Mouse (Mus musculus) G1E (cell line): ENCODE results near the gene Wdr46. TPM values are rescaled to one million over a fixed set of nuclear protein-coding genes. Genes with fewer than 3 reads are reported as not detected.

ENCODE experiments used
- ATAC-seq: 2 replicates; pipeline ENCODE4 v1.8.0; 2016; ENCODE audit warnings: mild to moderate bottlenecking; ENCODE audit not compliant: insufficient number of reproducible peaks, poor library complexity, low FRiP score, severe bottlenecking; ENCODE audit errors: extremely low read depth
- DNase-seq: peaks from one replicate; pipeline ENCODE4 v3.0.0; 2012; ENCODE audit warnings: low spot score
- H3K27me3 ChIP-seq: 2 replicates; pipeline ENCODE4 v1.6.1; 2012; ENCODE audit warnings: mild to moderate bottlenecking, low read length, inconsistent platforms; ENCODE audit not compliant: insufficient read depth
- H3K36me3 ChIP-seq: replicated peaks from 2 replicates; pipeline ENCODE3; 2012; ENCODE audit warnings: mild to moderate bottlenecking, inconsistent platforms
- H3K4me1 ChIP-seq: 2 replicates; pipeline ENCODE4 v1.6.1; 2012; ENCODE audit warnings: low read depth, low read length, inconsistent platforms, mixed read lengths; ENCODE audit not compliant: insufficient read depth
- H3K4me3 ChIP-seq: 2 replicates; pipeline ENCODE4 v1.5.1; 2012; ENCODE audit warnings: low read depth, mild to moderate bottlenecking, inconsistent platforms, low read length, moderate library complexity, mixed read lengths
- H3K9me3 ChIP-seq: replicated peaks from 2 replicates; pipeline ENCODE4 v1.6.1; 2012; ENCODE audit warnings: inconsistent platforms
- CTCF ChIP-seq: IDR thresholded peaks from 2 replicates; pipeline ENCODE4 v1.5.1; 2012; ENCODE audit warnings: low read depth, low read length, inconsistent platforms, mixed read lengths
- GATA1 ChIP-seq: IDR thresholded peaks from 2 replicates; pipeline ENCODE4 v1.6.1; 2012; ENCODE audit warnings: borderline replicate concordance, low read length, inconsistent platforms, mixed read lengths
- GATA2 ChIP-seq: IDR thresholded peaks from 2 replicates; pipeline ENCODE4 v1.6.1; 2012; ENCODE audit warnings: low read depth, low read length, inconsistent platforms, borderline replicate concordance
- POLR2AphosphoS5 ChIP-seq: IDR thresholded peaks from 2 replicates; pipeline ENCODE4 v1.6.1; 2012; ENCODE audit warnings: low read depth, low read length, inconsistent platforms; ENCODE audit not compliant: insufficient replicate concordance
- TAL1 ChIP-seq: conservative IDR thresholded peaks from 2 replicates; pipeline ENCODE4 v1.6.1; 2012; ENCODE audit warnings: low read depth, low read length, inconsistent platforms, mixed read lengths
- polyA plus RNA-seq: library from polyadenylated mRNA; stranded (reverse); fragments of >175 nt; gene quantifications from 2 replicates; pipeline ENCODE4 v1.2.3, GENCODE M21; 2012
- total RNA-seq, 2 experiments: library from RNA; stranded (forward) in 1 of 2; stranded (reverse) in 1 of 2; fragments of 200-1000 nt in 1 of 2; fragments of >200 nt in 1 of 2; fragmentation: Nextera tagmentation in 1 of 2; gene quantifications; 2 replicates each; pipeline ENCODE4 v1.2.3; 2014 to 2017

Wdr46 gene
- total and polyA plus RNA-seq, 3 experiments = 29.6 to 72.2 (median 31.1) TPM

DNA sequence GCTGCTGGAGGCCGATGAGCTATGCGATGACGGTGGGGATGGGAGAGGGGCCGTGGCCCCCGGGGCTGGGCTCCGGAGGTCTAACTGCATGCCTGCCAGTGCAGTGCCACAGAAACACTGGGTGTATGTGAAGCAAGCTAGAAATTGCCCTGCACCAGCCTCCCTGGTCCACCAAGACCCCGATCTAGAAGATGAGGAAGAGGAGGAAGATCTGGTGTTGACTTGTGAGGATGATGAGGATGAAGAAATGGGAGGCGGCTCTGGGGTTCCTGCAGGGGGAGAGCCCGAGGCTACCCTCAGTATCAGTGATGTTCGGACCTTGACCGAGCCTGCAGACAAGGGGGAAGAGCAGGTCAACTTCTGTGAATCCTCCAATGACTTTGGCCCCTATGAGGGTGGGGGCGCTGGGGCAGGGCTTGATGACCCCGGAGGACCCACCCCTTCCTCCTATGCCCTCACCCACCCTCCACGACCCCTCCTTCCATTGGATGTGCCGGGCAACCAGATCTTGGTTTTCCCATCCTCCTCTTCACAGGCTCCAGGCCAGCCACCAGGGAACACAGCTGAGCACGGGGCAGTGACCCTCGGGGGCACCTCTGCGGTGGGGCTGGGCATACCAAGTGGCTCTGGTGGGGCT, 22.7 kb upstream of the Wdr46 start:
- DNase-seq (no peak), ATAC-seq (no peak)
- Histone ChIP-seq H3K27me3 (no peaks in the 10 kb centered on the region), H3K9me3 (peaks cover 19% of the 10 kb centered on the region), H3K4me3 (peak overlapping the region; percentile 92; the same call in 1 of the 2 replicates), H3K4me1 (peaks cover 83% of the 10 kb centered on the region), H3K36me3 (peaks cover 66% of the 10 kb centered on the region)
- TF ChIP-seq TAL1 = no peak
- no peak for TF ChIP-seq GATA1
- TF ChIP-seq GATA2 = no peak
- no peak for TF ChIP-seq CTCF
- TF ChIP-seq POLR2AphosphoS5 = no peak

DNA sequence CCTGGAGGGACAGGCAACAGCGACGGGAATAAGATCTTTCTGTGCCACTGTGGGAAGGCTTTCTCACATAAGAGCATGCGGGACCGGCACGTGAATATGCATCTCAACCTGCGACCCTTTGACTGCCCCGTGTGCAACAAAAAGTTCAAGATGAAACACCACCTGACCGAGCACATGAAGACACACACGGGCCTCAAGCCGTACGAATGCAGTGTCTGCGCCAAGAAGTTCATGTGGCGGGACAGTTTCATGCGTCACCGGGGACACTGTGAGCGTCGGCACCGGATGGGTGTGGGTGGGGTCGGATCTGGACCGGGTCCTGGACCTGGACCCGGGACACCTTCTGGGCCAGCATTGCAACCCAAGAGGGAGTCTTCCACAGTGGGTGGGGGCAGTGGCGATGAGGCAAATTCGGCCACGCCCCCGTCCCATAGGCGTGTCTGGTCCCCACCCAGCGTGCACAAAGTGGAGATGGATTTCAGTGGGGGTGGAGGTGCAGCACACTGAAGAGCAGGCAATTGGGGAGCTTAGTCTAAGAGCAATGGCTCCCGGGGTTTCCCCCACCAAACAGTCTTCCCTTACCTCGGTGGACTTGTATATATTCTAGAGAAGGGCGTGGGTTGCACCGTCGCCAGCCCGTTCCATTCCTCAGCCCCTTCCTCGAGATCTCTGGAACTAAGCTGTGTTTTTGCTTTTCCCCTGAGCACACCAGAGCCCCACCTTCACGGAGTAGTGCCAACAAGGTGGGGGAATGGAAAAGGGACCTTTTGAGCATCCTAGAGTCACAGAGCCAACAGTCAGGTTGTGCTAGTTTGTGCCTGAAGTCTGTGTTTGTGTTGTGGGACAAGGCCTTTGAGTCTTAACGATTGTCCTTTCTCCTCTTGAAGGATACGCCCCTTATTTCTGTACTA, 21.9 kb upstream of the Wdr46 start:
- Histone ChIP-seq H3K9me3 (peaks cover 19% of the 10 kb centered on the region), H3K4me3 (peak overlapping the region; percentile 92), H3K36me3 (peaks cover 64% of the 10 kb centered on the region), H3K4me1 (peaks cover 79% of the 10 kb centered on the region), H3K27me3 (no peaks in the 10 kb centered on the region)
- TF ChIP-seq TAL1 (no peak), POLR2AphosphoS5 (no peak), GATA2 (no peak), CTCF (no peak), GATA1 (no peak)
- no peak for ATAC-seq
- DNase-seq = peak; percentile 48

DNA sequence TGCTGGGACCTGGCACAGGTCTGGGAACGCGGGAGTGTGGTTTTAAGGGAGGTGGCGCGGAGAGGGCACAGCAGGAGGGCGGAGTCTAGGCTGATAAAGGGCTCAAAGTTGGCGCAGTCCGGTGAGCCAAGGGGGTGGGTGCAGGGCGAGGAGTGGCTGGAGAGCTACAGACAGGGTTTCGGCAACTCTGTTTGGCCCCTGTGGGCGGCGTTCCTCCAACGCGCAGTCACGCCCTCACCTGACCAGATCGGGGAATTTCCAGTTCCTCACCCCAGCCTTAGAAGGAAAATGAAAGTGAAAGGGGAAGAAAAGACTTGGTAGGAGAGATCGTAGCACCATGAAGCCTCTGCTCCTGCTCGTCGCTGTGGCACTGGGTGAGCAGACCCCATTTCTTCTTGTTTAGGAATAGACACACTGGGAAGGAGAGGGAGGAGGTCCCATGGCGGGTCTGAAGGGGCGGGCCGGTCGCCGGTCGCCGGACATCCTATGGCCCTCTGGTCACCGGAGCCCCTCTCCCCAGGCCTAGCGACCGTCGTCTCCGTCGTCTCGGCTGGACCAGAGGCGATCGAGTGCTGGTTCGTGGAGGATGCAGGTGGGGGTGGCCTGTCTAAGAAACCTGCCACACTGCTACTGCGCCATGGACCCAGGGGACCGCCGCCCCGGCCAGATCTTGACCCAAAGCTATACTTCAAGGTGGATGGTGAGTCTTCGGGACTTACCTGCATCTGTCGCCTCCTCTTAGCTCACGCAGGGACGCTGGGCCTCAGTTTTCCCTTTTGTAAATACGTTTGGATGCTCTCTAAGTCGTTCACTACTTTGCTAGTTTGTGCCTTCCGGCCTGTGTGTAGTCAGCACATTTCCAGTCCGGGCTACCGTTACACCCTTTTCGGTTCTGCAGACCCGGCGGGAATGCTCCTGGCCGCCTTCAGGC, 20.8 kb upstream of the Wdr46 start:
- Histone ChIP-seq H3K9me3 (peaks cover 19% of the 10 kb centered on the region), H3K36me3 (peaks cover 62% of the 10 kb centered on the region), H3K4me3 (peak overlapping the region; percentile 92), H3K4me1 (peaks cover 77% of the 10 kb centered on the region), H3K27me3 (no peaks in the 10 kb centered on the region)
- no peak for TF ChIP-seq GATA1
- no peak for TF ChIP-seq CTCF
- no peak for TF ChIP-seq GATA2
- peak; percentile 66 for DNase-seq
- peak; percentile 46 for ATAC-seq

DNA sequence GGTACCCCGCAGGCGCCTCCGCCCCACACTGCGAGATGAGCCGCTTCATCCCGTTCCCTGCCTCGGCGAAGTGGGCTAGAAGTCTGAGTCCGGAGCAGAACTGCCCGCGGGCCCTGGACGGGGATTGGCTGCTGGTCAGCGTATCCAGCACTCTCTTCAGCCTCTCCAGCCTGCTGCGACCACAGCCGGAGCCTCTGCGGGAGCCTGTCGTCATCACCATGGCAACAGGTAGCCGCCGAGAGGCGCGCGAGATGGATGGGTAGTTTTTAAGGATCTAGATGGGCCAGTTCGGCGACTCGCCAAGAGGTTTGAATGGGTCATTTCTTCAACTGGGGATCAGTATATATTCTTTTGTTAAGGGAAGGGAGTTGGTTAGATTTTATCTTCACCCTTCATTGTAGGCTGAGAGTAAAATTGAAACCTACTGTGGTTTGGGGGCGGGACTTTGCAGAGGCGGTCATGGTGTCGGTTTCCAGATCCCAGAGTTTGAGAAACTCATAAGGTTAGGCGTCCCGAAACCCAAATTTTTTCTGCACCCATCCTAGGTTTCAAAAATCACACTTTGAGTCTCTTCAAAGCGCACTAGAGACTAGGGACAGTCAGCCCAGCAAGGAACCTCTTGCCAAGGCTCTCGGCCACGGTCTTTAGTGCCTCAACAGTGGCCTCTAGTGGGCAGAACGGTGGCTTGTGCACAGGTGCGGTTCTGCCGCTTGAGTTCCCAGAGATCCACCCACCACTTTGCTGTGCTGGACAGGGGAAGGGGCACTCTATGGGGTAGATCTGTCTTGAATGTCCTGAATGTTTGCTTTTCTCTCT, 20.0 kb upstream of the Wdr46 start:
- H3K27me3 ChIP-seq = no peaks in the 10 kb centered on the region
- peaks cover 19% of the 10 kb centered on the region for H3K9me3 ChIP-seq
- peaks cover 62% of the 10 kb centered on the region for H3K36me3 ChIP-seq
- peaks cover 79% of the 10 kb centered on the region for H3K4me1 ChIP-seq
- peak; percentile 62 for DNase-seq
- TF ChIP-seq TAL1 (no peak), GATA1 (no peak), POLR2AphosphoS5 (no peak), CTCF (peak; percentile 79), GATA2 (no peak)
- no peak for ATAC-seq
- peak overlapping the region; percentile 92 for H3K4me3 ChIP-seq

DNA sequence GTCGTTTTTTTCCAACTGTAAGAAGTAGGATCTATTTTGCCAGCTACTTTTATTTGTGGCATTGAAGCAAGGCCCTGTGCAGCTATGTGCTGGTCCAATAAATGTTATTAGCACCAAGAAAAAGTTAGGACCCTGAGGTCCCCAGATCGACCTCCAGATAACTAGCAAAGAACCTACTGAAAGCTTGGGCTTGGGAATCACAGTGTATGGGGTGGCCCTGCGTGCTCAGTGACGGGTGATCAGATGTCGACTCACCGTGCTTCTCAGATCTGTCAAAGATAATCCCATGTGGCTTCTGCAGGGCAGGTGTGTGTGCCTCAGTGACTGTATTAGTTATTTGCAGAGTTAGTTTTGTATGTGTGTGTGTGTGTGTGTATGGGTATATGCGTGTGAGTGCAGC, 19.1 kb upstream of the Wdr46 start:
- Histone ChIP-seq H3K4me1 (peaks cover 87% of the 10 kb centered on the region), H3K4me3 (no peak overlapping the region), H3K27me3 (no peaks in the 10 kb centered on the region), H3K9me3 (peaks cover 19% of the 10 kb centered on the region), H3K36me3 (peaks cover 71% of the 10 kb centered on the region)
- no peak for TF ChIP-seq GATA2
- ATAC-seq (no peak), DNase-seq (no peak)
